Mouse (Mus musculus): ENCODE measurements around the gene Tekt2. TPM values are rescaled to one million over a fixed set of nuclear protein-coding genes. Genes with fewer than 3 reads are reported as not detected.

The Tekt2 gene
- total RNA-seq, 2 experiments from 2014 or later, result not detected

- ATAC-seq (replicated peaks; ENCODE audit: low FRiP score, poor library complexity, severe bottlenecking), result no peak
These were observed 47.5 kb downstream of the Tekt2 start for GRCm38 (mm10) chr4:126277906-126278564.

GRCm38 (mm10) chr4:126275681-126276131 lies 49.8 kb downstream of the Tekt2 start:
- ATAC-seq (replicated peaks; ENCODE audit: low FRiP score, poor library complexity, severe bottlenecking), result no peak

- ATAC-seq (replicated peaks; ENCODE audit: low FRiP score, poor library complexity, severe bottlenecking), result no peak
These were observed 50.4 kb downstream of the Tekt2 start for GRCm38 (mm10) chr4:126275081-126275480.

GRCm38 (mm10) chr4:126273753-126274152 lies 51.7 kb downstream of the Tekt2 start:
- no peak for ATAC-seq (replicated peaks; ENCODE audit: low FRiP score, poor library complexity, severe bottlenecking)

Other genes with a start within 250 kb of the Tekt2 start
- 5.6 and 14.0 TPM in 2 replicates for gene Lsm10, start 229.1 kb downstream of the Tekt2 start, total RNA-seq (2015; ENCODE audit: low replicate concordance)
- gene Lsm10, start 229.1 kb downstream of the Tekt2 start, total RNA-seq (2017; ENCODE audit: low replicate concordance), result 2.0 and 6.5 TPM in 2 replicates
- gene Stk40, start 221.7 kb downstream of the Tekt2 start, total RNA-seq (2015; ENCODE audit: low replicate concordance), result 3.8 and 4.0 TPM in 2 replicates
- gene Stk40, start 221.7 kb downstream of the Tekt2 start, total RNA-seq (2017; ENCODE audit: low replicate concordance), result 4.2 TPM in 2 replicates
- gene Eva1b, start 177.9 kb downstream of the Tekt2 start, total RNA-seq (2015; ENCODE audit: low replicate concordance), result not detected in 2 replicates
- gene Eva1b, start 177.9 kb downstream of the Tekt2 start, total RNA-seq (2017; ENCODE audit: low replicate concordance), result not detected in 2 replicates
- not detected in 2 replicates for gene Sh3d21, start 162.2 kb downstream of the Tekt2 start, total RNA-seq (2015; ENCODE audit: low replicate concordance)
- 0.09 and 0.70 TPM in 2 replicates for gene Sh3d21, start 162.2 kb downstream of the Tekt2 start, total RNA-seq (2017; ENCODE audit: low replicate concordance)
- gene Thrap3, start 122.9 kb downstream of the Tekt2 start, total RNA-seq (2015; ENCODE audit: low replicate concordance), result 40.5 and 74.0 TPM in 2 replicates
- gene Thrap3, start 122.9 kb downstream of the Tekt2 start, total RNA-seq (2017; ENCODE audit: low replicate concordance), result 130 and 133 TPM in 2 replicates
- gene Map7d1, start 69.3 kb downstream of the Tekt2 start, total RNA-seq (2015; ENCODE audit: low replicate concordance), result 3.3 and 7.3 TPM in 2 replicates
- 7.7 and 17.0 TPM in 2 replicates for gene Map7d1, start 69.3 kb downstream of the Tekt2 start, total RNA-seq (2017; ENCODE audit: low replicate concordance)
- gene Trappc3, start 63.4 kb downstream of the Tekt2 start, total RNA-seq (2015; ENCODE audit: low replicate concordance), result 8.3 and 12.7 TPM in 2 replicates
- 10.7 and 14.2 TPM in 2 replicates for gene Trappc3, start 63.4 kb downstream of the Tekt2 start, total RNA-seq (2017; ENCODE audit: low replicate concordance)
- not detected in 2 replicates for gene Col8a2, start 38.9 kb downstream of the Tekt2 start, total RNA-seq (2015; ENCODE audit: low replicate concordance)
- not detected in 2 replicates for gene Col8a2, start 38.9 kb downstream of the Tekt2 start, total RNA-seq (2017; ENCODE audit: low replicate concordance)
- 0.77 and 2.1 TPM in 2 replicates for gene Adprhl2, start 4.0 kb downstream of the Tekt2 start, total RNA-seq (2015; ENCODE audit: low replicate concordance)
- gene Adprhl2, start 4.0 kb downstream of the Tekt2 start, total RNA-seq (2017; ENCODE audit: low replicate concordance), result 4.3 and 4.6 TPM in 2 replicates
- gene Ago3, start 103.9 kb upstream of the Tekt2 start, total RNA-seq (2015; ENCODE audit: low replicate concordance), result 1.5 and 20.0 TPM in 2 replicates
- 0.77 and 1.5 TPM in 2 replicates for gene Ago3, start 103.9 kb upstream of the Tekt2 start, total RNA-seq (2017; ENCODE audit: low replicate concordance)
- 4.8 and 5.2 TPM in 2 replicates for gene Ago1, start 142.9 kb upstream of the Tekt2 start, total RNA-seq (2015; ENCODE audit: low replicate concordance)
- 2.8 and 3.7 TPM in 2 replicates for gene Ago1, start 142.9 kb upstream of the Tekt2 start, total RNA-seq (2017; ENCODE audit: low replicate concordance)
- 0.63 and 0.77 TPM in 2 replicates for gene Ago4, start 207.8 kb upstream of the Tekt2 start, total RNA-seq (2015; ENCODE audit: low replicate concordance)
- gene Ago4, start 207.8 kb upstream of the Tekt2 start, total RNA-seq (2017; ENCODE audit: low replicate concordance), result 1.1 and 1.4 TPM in 2 replicates
- 24.4 and 29.5 TPM in 2 replicates for gene Clspn, start 231.2 kb upstream of the Tekt2 start, total RNA-seq (2015; ENCODE audit: low replicate concordance)
- 121 and 203 TPM in 2 replicates for gene Clspn, start 231.2 kb upstream of the Tekt2 start, total RNA-seq (2017; ENCODE audit: low replicate concordance)

Measured in erythroblast, adult 5-6 weeks (primary cell).